Mouse (Mus musculus) cerebellum, adult 11-12 months (tissue): Measurements from ENCODE around the gene Mrgprf.

ENCODE experiments used
- DNase-seq: peaks from one replicate; pipeline ENCODE4 v3.0.0; 2022

Mrgprf gene

DNA sequence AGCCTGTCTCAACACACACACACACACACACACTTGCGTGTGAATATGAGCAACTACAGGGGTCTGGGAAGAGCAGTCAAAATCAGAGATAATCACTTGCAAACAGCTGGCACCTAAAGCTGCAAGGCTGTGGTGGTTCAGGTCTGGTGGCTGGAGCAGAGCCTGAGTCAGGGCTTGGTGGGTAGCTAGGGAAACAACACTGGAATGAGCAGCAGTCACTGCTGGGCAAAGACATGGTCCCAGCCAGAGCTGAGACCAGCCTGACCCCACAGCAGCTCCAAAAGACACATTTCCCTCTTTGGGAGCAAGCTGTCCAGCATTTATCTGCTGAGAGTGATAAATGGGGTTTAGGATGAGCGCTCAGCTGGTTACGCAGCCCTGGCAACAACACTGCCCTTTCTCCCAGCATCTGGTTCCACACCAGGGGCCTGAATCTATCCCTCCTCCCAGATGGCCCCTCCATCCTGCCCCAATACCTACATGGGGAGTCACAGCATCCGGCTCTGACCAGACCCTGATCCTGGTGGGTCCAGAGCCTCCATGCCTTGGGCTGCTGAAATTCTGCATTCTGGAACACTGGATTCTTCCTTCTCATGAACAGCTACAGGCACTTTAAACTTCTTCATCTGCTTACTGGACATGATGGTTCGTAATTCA is 39.7 kb downstream of the Mrgprf start:
- peak; percentile 33 for DNase-seq
